Mouse (Mus musculus) hindbrain, embryonic 15.5 days (tissue): ENCODE measurements around the gene Padi2. TPM values are rescaled to one million over a fixed set of nuclear protein-coding genes. Genes with fewer than 3 reads are reported as not detected.

Experiments
- ATAC-seq: fragments of 200-750 bp; cut with Nextera tagmentation; 2 replicates; pipeline ENCODE4 v1.8.0; 2017; ENCODE audit warnings: low read depth, moderate number of reproducible peaks, moderate TSS enrichment; ENCODE audit not compliant: low FRiP score
- H3K27ac ChIP-seq: fragments of 300-500 bp; sonication (generic); replicated peaks from 2 replicates; pipeline ENCODE4 v1.5.1; 2015; ENCODE audit warnings: mild to moderate bottlenecking, inconsistent platforms
- H3K27me3 ChIP-seq: fragments of 300-500 bp; sonication (generic); 2 replicates; pipeline ENCODE4 v1.6.1; 2015; ENCODE audit warnings: control low read depth, inconsistent platforms
- H3K36me3 ChIP-seq: fragments of 300-500 bp; sonication (generic); 2 replicates; pipeline ENCODE4 v1.6.1; 2015; ENCODE audit warnings: control low read depth, inconsistent platforms
- H3K4me1 ChIP-seq: fragments of 300-500 bp; sonication (generic); replicated peaks from 2 replicates; pipeline ENCODE4 v1.6.1; 2015; ENCODE audit warnings: control low read depth, inconsistent platforms
- H3K4me2 ChIP-seq: fragments of 300-500 bp; sonication (generic); 2 replicates; pipeline ENCODE4 v1.6.1; 2015; ENCODE audit warnings: moderate library complexity, mild to moderate bottlenecking, inconsistent platforms
- H3K4me3 ChIP-seq: fragments of 300-500 bp; sonication (generic); 2 replicates; pipeline ENCODE4 v1.5.1; 2015; ENCODE audit warnings: mild to moderate bottlenecking, inconsistent platforms
- H3K9ac ChIP-seq: fragments of 300-500 bp; sonication (generic); 2 replicates; pipeline ENCODE4 v1.6.1; 2015; ENCODE audit warnings: inconsistent platforms
- H3K9me3 ChIP-seq: fragments of 300-500 bp; sonication (generic); 2 replicates; pipeline ENCODE4 v1.6.1; 2016; ENCODE audit warnings: control low read depth, inconsistent platforms
- WGBS: fragments of 180-500 bp; shearing (Covaris S2); methylation state at CpG from one replicate; pipeline ENCODE4 v1.1.7; 2015; 5-methylcytosine and 5-hydroxymethylcytosine counted together
- polyA plus RNA-seq: library from polyadenylated mRNA; unstranded; fragments of >200 nt; fragmentation: Nextera tagmentation; extraction: Ambion mirVana; gene quantifications from 2 replicates; pipeline ENCODE4 v1.2.1, GENCODE M21; 2015

Padi2 gene
- polyA plus RNA-seq, 1 experiment from 2014 or later, result 1.2 TPM

DNA sequence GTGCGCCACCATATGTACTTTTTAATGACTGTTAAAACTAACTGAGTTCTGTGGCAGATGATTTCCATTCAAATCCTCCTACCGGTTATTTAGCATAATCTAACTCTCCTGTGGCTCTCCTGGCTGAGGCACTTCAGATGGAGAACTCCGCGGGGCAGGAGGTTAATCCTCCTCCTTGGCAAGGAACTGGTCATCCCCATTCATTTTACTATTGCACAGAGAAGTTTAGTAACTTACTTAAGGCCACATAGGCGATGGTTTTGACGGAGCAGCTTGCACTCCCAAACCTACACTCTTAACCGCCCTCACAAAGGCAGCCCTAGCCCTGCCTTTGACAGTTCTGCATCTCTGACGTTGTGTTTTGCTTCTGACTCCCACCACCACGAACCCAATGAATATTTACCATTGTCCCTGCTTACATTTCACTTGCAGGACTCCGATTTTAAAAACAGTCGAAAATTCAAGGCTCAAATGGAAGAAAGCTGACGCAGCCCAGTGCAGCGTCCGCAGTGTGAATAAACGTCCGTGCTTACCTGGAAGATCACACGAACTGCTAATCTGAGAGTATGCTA lies 51.1 kb downstream of the Padi2 start:
- Histone ChIP-seq H3K4me2 (peak overlapping the region; percentile 90), H3K9me3 (no peaks in the 10 kb centered on the region), H3K27me3 (no peaks in the 10 kb centered on the region), H3K27ac (peak overlapping the region; percentile 78), H3K36me3 (no peaks in the 10 kb centered on the region), H3K4me1 (peaks cover 25% of the 10 kb centered on the region), H3K4me3 (peak overlapping the region; percentile 48), H3K9ac (peak overlapping the region; percentile 56)
- WGBS, result 7% methylated on average over 17 of the region's 17 CpGs
- ATAC-seq, result no peak

DNA sequence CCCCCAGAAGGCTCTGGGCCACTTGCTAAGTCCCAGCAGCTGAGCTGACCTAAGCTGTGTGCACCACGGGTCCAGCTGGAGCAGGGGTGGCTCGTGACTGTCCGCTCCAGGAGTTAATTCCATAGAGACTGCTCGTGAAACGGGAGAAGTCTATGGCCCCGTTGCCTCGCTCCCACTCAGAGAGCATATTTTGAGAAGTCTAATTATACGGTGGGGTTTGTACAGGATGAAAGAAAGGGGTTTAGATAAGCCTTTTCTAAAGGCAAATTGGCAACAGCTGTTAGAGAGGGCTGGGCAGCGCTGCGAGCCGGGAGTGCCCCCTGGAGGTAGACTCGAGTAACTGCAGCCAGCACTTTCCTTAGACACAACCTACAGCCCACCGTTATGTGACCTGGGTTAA lies 51.6 kb downstream of the Padi2 start:
- H3K36me3 ChIP-seq, result no peaks in the 10 kb centered on the region
- ATAC-seq, result no peak
- H3K4me1 ChIP-seq, result peaks cover 30% of the 10 kb centered on the region
- 0% methylated on average over 13 of the region's 13 CpGs for WGBS
- peak overlapping the region; percentile 48 for H3K4me3 ChIP-seq
- H3K9me3 ChIP-seq, result no peaks in the 10 kb centered on the region
- H3K9ac ChIP-seq, result peak overlapping the region; percentile 56
- peak overlapping the region; percentile 90 for H3K4me2 ChIP-seq
- H3K27me3 ChIP-seq, result no peaks in the 10 kb centered on the region
- H3K27ac ChIP-seq, result peak overlapping the region; percentile 78

DNA sequence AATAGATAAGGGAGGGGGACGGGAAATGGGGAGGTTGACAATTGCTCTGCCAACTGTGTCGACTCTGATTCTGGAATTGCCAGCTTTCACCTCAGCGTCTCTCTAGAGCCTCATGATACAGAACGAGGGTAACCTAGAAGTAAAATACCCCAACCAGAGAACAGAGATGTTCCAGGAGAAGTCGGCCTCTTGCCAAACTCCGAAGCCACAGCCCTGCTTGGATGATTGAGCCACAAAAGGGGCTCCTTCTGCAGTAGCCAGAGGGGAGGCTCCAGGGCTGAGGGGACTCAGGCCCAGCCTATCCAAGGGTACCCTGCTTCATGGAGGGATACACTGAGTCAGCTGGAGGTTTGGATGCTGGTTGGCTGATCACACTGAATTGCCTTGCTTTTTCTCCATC lies 52.2 kb downstream of the Padi2 start:
- H3K9me3 ChIP-seq, result no peaks in the 10 kb centered on the region
- no peaks in the 10 kb centered on the region for H3K36me3 ChIP-seq
- H3K9ac ChIP-seq, result no peak overlapping the region
- no peaks in the 10 kb centered on the region for H3K27me3 ChIP-seq
- H3K4me2 ChIP-seq, result no peak overlapping the region
- no peak overlapping the region for H3K4me3 ChIP-seq
- 57% methylated on average over 6 of the region's 6 CpGs for WGBS
- H3K4me1 ChIP-seq, result peaks cover 36% of the 10 kb centered on the region
- ATAC-seq, result no peak
- H3K27ac ChIP-seq, result no peak overlapping the region

DNA sequence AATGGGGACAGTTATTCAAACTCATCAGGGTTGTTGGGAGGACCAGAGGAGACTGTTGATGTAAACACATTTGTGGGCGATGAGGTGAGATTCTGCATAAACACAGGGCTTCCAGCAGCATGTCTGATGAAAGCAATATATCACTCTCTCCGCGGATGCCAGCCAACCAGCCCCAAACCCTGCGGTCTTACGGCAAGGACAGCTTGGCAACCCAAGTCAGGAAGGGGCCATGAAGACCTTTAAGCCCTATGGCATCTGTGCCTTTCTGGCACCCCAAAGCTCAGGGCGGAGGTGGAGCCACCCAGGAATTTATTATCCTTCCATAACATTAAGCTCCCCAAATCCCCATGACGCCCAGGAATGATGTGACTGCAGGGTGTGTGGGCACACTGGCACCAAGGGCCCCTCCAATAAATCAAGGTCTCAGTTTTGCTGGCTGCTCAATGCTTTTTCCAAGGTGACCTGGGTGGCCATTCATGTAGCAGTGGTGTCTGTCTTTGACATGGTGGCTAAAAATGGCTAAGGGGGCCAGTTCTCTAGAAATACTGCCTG lies 53.1 kb downstream of the Padi2 start:
- WGBS, result 86% methylated on average over 7 of the region's 7 CpGs
- Histone ChIP-seq H3K4me3 (no peak overlapping the region), H3K4me2 (no peak overlapping the region), H3K36me3 (no peaks in the 10 kb centered on the region), H3K4me1 (peaks cover 43% of the 10 kb centered on the region), H3K9me3 (no peaks in the 10 kb centered on the region), H3K27me3 (no peaks in the 10 kb centered on the region), H3K9ac (no peak overlapping the region), H3K27ac (no peak overlapping the region)
- no peak for ATAC-seq

DNA sequence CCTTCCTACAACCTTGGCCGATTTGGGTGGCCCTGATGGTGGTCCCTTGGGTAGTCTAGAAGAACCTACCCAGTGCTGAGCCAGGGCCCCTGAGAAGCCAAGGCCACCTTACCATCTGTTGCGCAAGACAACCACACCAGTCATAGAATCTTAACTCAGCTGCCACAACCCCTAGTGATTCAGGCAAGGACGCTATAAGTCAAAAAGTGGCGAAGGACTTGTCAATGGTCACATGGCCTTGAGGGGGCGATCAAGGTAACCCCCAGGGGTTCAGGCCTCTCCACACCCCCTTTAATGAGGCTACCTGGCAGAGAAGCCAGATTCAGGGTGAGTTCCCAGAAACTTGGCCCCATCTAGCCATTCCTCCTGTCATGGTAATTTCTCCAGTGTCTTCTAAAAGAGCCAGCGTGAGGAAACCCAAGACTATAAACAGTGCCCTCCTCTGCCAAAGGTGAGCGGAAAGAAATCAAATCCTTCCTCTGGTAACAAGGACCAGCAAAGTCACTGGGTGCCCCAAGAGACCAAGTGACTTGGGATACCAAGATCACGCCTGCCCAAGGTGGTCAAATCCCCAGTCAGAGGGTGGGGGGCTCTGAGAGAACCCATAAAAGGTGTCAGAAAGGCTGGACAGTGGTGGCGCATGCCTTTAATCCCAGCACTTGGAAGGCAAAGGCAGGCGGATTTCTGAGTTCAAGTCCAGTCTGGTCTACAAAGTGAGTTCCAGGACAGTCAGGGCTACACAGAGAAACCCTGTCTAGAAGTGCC lies 53.8 kb downstream of the Padi2 start:
- H3K27ac ChIP-seq, result peak overlapping the region; percentile 91
- no peaks in the 10 kb centered on the region for H3K36me3 ChIP-seq
- peaks cover 49% of the 10 kb centered on the region for H3K4me1 ChIP-seq
- no peaks in the 10 kb centered on the region for H3K27me3 ChIP-seq
- H3K9me3 ChIP-seq, result no peaks in the 10 kb centered on the region
- peak overlapping the region; percentile 72; the same call in 1 of the 2 replicates for H3K4me2 ChIP-seq
- no peak overlapping the region for H3K9ac ChIP-seq
- peak overlapping the region; percentile 83; the same call in 1 of the 2 replicates for H3K4me3 ChIP-seq
- ATAC-seq, result no peak
- 83% methylated on average over 10 of the region's 10 CpGs for WGBS

DNA sequence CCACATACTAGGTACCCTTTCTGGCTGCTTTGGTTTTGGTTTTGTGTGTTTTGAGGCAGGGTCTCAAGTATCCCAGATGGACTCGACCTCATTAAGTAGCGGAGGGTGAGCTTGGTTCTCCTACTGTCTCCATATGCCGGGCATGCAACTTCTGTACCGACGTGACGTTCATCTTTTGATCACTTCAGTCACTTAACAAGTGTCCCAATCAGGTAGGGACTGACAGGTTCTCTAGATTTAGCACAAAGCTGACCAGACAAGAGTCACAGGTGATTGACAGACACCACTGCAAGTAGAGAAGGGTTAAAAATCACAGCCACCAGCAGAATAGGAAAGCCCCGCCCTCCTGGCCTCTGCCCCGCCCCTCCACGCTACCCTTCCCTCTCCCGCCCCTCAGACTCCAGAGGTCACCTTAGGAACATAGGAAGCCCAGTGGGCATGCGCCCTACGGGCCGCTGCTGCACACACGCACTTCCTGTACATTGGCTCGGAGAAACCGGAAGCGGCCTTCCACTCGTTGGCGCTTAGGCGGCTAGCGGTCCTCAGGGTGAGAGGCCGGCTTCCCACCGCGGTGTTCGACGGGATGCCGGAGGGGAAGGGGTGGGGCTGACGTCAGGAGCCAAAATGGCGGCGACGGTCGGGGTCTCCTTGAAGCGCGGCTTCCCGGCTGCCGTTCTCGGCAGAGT lies 54.8 kb downstream of the Padi2 start, which contains the start of gene Sdhb:
Gene Sdhb (plus strand): TSS at position 423 of the 686 bp plus-strand sequence.
- Histone ChIP-seq H3K4me1 (peaks cover 50% of the 10 kb centered on the region), H3K27me3 (no peaks in the 10 kb centered on the region), H3K36me3 (no peaks in the 10 kb centered on the region), H3K4me2 (peak within 1 kb of the TSS; percentile 72), H3K9ac (peak within 1 kb of the TSS; percentile 86), H3K4me3 (peak within 1 kb of the TSS; percentile 83), H3K9me3 (no peaks in the 10 kb centered on the region), H3K27ac (peak within 1 kb of the TSS; percentile 91)
- ATAC-seq, result peak; percentile 95
- 3% methylated on average over 35 of the region's 37 CpGs for WGBS

DNA sequence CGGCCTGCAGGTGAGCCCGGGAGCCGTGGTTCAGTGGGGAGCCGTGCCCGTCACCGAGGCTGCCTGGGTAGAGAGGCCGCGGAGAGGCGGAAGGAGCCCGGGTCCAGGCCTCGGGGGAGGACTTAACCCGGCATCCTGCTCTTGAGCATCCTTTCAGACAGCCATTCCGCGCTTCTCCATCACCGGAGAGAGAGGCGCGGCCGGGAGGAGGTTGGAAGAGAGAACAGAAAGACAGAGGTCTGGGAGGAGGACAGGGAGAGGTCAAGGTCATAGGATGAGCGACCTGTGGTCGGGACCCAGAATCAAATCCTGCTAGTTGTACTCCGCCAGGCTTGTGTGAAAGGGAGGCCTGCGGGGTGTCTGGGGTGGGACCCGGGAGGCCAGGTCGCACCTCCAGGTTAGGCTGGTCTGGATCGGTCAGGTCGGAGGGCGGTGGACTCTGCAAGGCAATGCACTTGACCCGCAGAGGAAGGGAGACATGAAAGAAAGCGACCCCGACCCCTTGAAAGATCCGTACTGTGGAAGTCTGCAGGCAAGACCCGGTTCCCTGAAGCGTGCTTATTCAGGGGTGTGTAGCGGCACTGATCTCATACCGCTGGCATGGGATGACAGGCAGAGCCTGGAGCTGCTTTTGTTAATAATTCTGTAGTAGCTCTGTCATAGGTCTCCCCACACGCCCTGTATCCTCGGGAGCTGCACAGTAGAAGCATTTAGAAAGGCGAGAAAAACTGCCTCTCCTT lies 55.5 kb downstream of the Padi2 start:
- under 1% methylated on average over 38 of the region's 38 CpGs for WGBS
- Histone ChIP-seq H3K4me1 (peaks cover 50% of the 10 kb centered on the region), H3K9ac (peak overlapping the region; percentile 86), H3K27me3 (no peaks in the 10 kb centered on the region), H3K4me3 (peak overlapping the region; percentile 83), H3K27ac (peak overlapping the region; percentile 91), H3K9me3 (no peaks in the 10 kb centered on the region), H3K36me3 (peaks cover 3% of the 10 kb centered on the region; the same call in 1 of the 2 replicates), H3K4me2 (peak overlapping the region; percentile 72)
- no peak for ATAC-seq

DNA sequence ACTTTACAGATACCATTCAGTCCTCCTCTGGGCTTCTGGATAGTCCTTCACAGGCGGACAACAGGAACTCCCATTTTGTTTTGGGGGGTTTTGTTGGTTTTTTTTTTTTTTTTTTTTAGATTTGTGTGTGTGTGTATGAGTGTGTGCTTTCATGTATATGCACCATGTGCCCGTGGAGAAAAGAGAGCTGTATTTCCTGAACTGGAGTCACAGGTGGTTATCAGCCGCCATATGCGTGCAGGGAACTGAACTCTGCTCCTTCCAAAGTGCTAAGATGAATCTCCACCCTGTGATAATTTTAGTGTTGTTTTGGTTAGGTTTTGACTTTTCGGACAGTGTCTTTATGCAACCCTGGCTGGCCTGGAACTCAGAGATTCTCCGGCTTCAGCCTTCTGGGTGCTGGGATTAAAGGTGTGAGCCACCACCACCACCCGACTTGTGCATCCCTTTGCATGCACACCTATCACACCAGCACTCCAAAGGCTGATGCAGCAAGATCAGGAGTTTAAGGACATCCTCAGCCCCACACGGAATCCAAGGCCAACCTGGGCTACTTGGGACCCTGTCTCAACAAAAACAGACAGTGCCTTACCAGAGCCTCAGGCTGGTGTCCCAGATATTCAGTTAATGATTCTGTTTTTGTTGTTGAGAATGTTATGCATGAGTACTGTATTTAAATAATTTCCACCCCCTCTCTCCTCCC lies 56.2 kb downstream of the Padi2 start:
- peaks cover 9% of the 10 kb centered on the region; the same call in 1 of the 2 replicates for H3K36me3 ChIP-seq
- H3K4me2 ChIP-seq, result peak overlapping the region; percentile 72
- ATAC-seq, result no peak
- H3K27me3 ChIP-seq, result no peaks in the 10 kb centered on the region
- H3K27ac ChIP-seq, result peak overlapping the region; percentile 91
- 78% methylated on average over 8 of the region's 8 CpGs for WGBS
- H3K4me1 ChIP-seq, result peaks cover 43% of the 10 kb centered on the region
- peak overlapping the region; percentile 86 for H3K9ac ChIP-seq
- peak overlapping the region; percentile 83 for H3K4me3 ChIP-seq
- H3K9me3 ChIP-seq, result no peaks in the 10 kb centered on the region

DNA sequence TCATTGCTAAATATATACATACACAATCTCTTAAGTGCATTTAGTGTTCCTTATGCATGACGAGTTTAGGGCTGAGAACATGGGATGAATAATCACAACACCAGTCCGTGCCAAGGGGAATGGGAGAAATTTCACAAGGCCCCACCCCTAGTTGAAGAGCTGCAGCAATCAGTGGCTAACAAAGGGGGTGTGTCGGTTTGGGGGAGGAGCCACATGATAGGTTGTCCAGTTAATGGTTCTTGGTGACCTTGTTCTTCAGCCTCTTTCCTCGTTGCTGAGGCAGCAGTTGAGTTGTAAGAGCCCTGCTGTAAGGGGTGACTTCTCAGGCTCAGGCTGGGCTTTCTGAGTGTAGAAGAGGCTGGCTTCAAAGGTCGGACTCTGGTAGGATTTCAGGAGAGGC lies 56.8 kb downstream of the Padi2 start:
- H3K9me3 ChIP-seq, result no peaks in the 10 kb centered on the region
- peak overlapping the region; percentile 83; the same call in 1 of the 2 replicates for H3K4me3 ChIP-seq
- H3K27ac ChIP-seq, result no peak overlapping the region
- peaks cover 15% of the 10 kb centered on the region; the same call in 1 of the 2 replicates for H3K36me3 ChIP-seq
- no peaks in the 10 kb centered on the region for H3K27me3 ChIP-seq
- peaks cover 39% of the 10 kb centered on the region for H3K4me1 ChIP-seq
- peak overlapping the region; percentile 3; the same call in 1 of the 2 replicates for H3K9ac ChIP-seq
- peak overlapping the region; percentile 72 for H3K4me2 ChIP-seq
- 44% methylated on average over 5 of the region's 5 CpGs for WGBS
- no peak for ATAC-seq

DNA sequence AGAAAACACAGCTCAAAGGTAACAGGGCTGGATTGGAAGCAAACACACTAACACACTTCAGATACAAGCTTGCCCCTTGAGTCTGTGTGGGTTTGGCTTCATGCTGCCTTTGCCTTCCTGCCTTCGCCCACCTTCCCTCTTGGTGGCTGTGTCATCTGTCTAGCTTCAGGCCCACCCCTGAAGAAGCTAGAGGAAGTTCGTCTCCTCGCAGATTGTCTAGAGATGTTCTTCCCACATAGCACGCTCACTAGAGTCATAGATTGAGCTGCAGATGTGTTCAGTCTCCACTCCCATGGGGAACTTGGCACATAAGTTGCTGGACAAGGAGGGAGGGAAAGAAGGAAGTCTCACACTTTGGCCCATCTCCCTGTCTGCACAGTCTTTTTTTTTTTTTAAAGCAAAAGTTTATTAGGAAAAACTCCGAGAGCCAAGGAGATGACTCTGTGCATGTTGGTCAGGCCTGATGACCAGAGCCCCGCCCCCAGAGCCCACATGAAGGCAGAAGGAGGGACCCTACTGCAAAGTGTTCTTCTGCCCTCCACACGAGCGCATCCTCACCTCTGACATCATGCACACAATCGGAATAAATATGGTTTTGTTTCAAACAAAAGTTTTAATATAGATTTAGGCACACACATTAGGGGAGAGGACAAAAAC lies 57.9 kb downstream of the Padi2 start:
- no peak overlapping the region for H3K9ac ChIP-seq
- 0 out of 2 replicates have a peak overlapping the region, but pooled peaks have one; percentile 10 for H3K27ac ChIP-seq
- ATAC-seq, result no peak
- no peak overlapping the region for H3K4me2 ChIP-seq
- H3K4me1 ChIP-seq, result peaks cover 39% of the 10 kb centered on the region
- no peaks in the 10 kb centered on the region for H3K27me3 ChIP-seq
- peaks cover 24% of the 10 kb centered on the region; the same call in 1 of the 2 replicates for H3K36me3 ChIP-seq
- H3K9me3 ChIP-seq, result no peaks in the 10 kb centered on the region
- no peak overlapping the region for H3K4me3 ChIP-seq
- 84% methylated on average over 9 of the region's 9 CpGs for WGBS
